Mouse (Mus musculus) lung, postnatal 0 days (tissue): ENCODE data around the gene Slc25a17. TPM values are rescaled to one million over a fixed set of nuclear protein-coding genes. Genes with fewer than 3 reads are reported as not detected.

Source experiments
- ATAC-seq: fragments of 200-750 bp; cut with Nextera tagmentation; 2 replicates; pipeline ENCODE4 v1.8.0; 2017; ENCODE audit warnings: moderate library complexity
- DNase-seq: peaks from one replicate; pipeline ENCODE4 v3.0.0-alpha.2; 2016; ENCODE audit warnings: low spot score
- H3K27ac ChIP-seq: fragments of 300-500 bp; sonication (generic); 2 replicates; pipeline ENCODE4 v1.5.1; 2014; ENCODE audit warnings: antibody characterized with exemption, mild to moderate bottlenecking, low read length, mixed read lengths
- H3K27me3 ChIP-seq: fragments of 300-500 bp; sonication (generic); replicated peaks from 2 replicates; pipeline ENCODE4 v1.6.1; 2014; ENCODE audit warnings: low read length, mixed read lengths; ENCODE audit not compliant: insufficient read depth
- H3K36me3 ChIP-seq: fragments of 300-500 bp; sonication (generic); 2 replicates; pipeline ENCODE4 v1.6.1; 2014; ENCODE audit warnings: low read length, mixed read lengths; ENCODE audit not compliant: insufficient read depth
- H3K4me1 ChIP-seq: fragments of 300-500 bp; sonication (generic); 2 replicates; pipeline ENCODE4 v1.6.1; 2014; ENCODE audit warnings: antibody characterized with exemption, low read depth, low read length, mixed read lengths; ENCODE audit not compliant: insufficient read depth
- H3K4me2 ChIP-seq: fragments of 300-500 bp; sonication (generic); replicated peaks from 2 replicates; pipeline ENCODE4 v1.6.1; 2014; ENCODE audit warnings: low read depth, mild to moderate bottlenecking, low read length, moderate library complexity, mixed read lengths
- H3K4me3 ChIP-seq: fragments of 300-500 bp; sonication (generic); 2 replicates; pipeline ENCODE4 v1.5.1; 2014; ENCODE audit warnings: low read depth, low read length
- H3K9ac ChIP-seq: fragments of 300-500 bp; sonication (generic); replicated peaks from 2 replicates; pipeline ENCODE4 v1.6.1; 2014; ENCODE audit warnings: low read depth, mild to moderate bottlenecking
- H3K9me3 ChIP-seq: fragments of 300-500 bp; sonication (generic); 2 replicates; pipeline ENCODE4 v1.6.1; 2016; ENCODE audit warnings: low read length, mixed read lengths
- CTCF ChIP-seq: IDR thresholded peaks from 2 replicates; pipeline ENCODE4 v1.5.1; 2016; ENCODE audit warnings: antibody characterized with exemption, mild to moderate bottlenecking
- EP300 ChIP-seq: IDR thresholded peaks from 2 replicates; pipeline ENCODE4 v1.6.1; 2016; ENCODE audit warnings: antibody characterized with exemption, mild to moderate bottlenecking, control low read depth
- WGBS: fragments of 180-500 bp; shearing (Covaris S2); extraction: QIAGEN DNeasy Blood & Tissue Kit; methylation state at CpG from one replicate; pipeline ENCODE4 v1.1.7; 2014; 5-methylcytosine and 5-hydroxymethylcytosine counted together
- polyA plus RNA-seq: library from polyadenylated mRNA; unstranded; fragments of >200 nt; fragmentation: Nextera tagmentation; extraction: Ambion mirVana; gene quantifications from 2 replicates; pipeline ENCODE4 v1.2.1, GENCODE M21; 2015

Slc25a17 gene
- polyA plus RNA-seq, 1 experiment from 2014 or later: 96.7 TPM

- no peak overlapping the region for H3K9ac ChIP-seq
- no peaks in the 10 kb centered on the region for H3K27me3 ChIP-seq
- TF ChIP-seq CTCF (no peak), EP300 (no peak)
- no peak overlapping the region for H3K4me3 ChIP-seq
- 76% methylated on average over 4 of the region's 4 CpGs for WGBS
- 0 out of 2 replicates have a peak, but pooled peaks cover 4% of the 10 kb centered on the region for H3K4me1 ChIP-seq
- no peak for ATAC-seq
- no peak overlapping the region for H3K4me2 ChIP-seq
- DNase-seq: no peak
- H3K9me3 ChIP-seq: no peaks in the 10 kb centered on the region
- H3K36me3 ChIP-seq: peaks cover 39% of the 10 kb centered on the region; the same call in 1 of the 2 replicates
- no peak overlapping the region for H3K27ac ChIP-seq
These were observed 5.6 kb upstream of the Slc25a17 start for GRCm38 (mm10) chr15:81366241-81366640.

- no peaks in the 10 kb centered on the region for H3K27me3 ChIP-seq
- no peak overlapping the region for H3K4me3 ChIP-seq
- H3K27ac ChIP-seq: no peak overlapping the region
- no peak for DNase-seq
- 80% methylated on average over 8 of the region's 8 CpGs for WGBS
- no peak overlapping the region for H3K9ac ChIP-seq
- ATAC-seq: no peak
- H3K4me1 ChIP-seq: 0 out of 2 replicates have a peak, but pooled peaks cover 4% of the 10 kb centered on the region
- no peak overlapping the region for H3K4me2 ChIP-seq
- H3K9me3 ChIP-seq: no peaks in the 10 kb centered on the region
- peaks cover 34% of the 10 kb centered on the region; the same call in 1 of the 2 replicates for H3K36me3 ChIP-seq
- TF ChIP-seq CTCF: no peak
- TF ChIP-seq EP300: no peak
These were observed 4.6 kb upstream of the Slc25a17 start for GRCm38 (mm10) chr15:81365246-81365645.

- WGBS: 80% methylated on average over 1 of the region's 1 CpGs
- Histone ChIP-seq H3K36me3 (peaks cover 34% of the 10 kb centered on the region; the same call in 1 of the 2 replicates), H3K4me1 (peaks cover 5% of the 10 kb centered on the region; the same call in 1 of the 2 replicates), H3K27me3 (no peaks in the 10 kb centered on the region), H3K4me3 (no peak overlapping the region), H3K9me3 (no peaks in the 10 kb centered on the region), H3K9ac (no peak overlapping the region), H3K4me2 (no peak overlapping the region), H3K27ac (no peak overlapping the region)
- DNase-seq: no peak
- ATAC-seq: no peak
- no peak for TF ChIP-seq EP300
- TF ChIP-seq CTCF: no peak
These were observed 3.7 kb upstream of the Slc25a17 start for GRCm38 (mm10) chr15:81364271-81364670.

- 83% methylated on average over 1 of the region's 1 CpGs for WGBS
- H3K27ac ChIP-seq: no peak overlapping the region
- no peak for DNase-seq
These were observed 1.9 kb upstream of the Slc25a17 start for GRCm38 (mm10) chr15:81362501-81362900.

GRCm38 (mm10) chr15:81361417-81362015 lies 904 bp upstream of the Slc25a17 start:
- DNase-seq: no peak
- TF ChIP-seq EP300 (no peak), CTCF (no peak)
- Histone ChIP-seq H3K4me2 (peak overlapping the region; percentile 79; the same call in 1 of the 2 replicates), H3K27ac (peak overlapping the region; percentile 78), H3K9me3 (no peaks in the 10 kb centered on the region), H3K4me1 (peaks cover 9% of the 10 kb centered on the region; the same call in 1 of the 2 replicates), H3K27me3 (no peaks in the 10 kb centered on the region), H3K36me3 (peaks cover 15% of the 10 kb centered on the region; the same call in 1 of the 2 replicates), H3K4me3 (no peak overlapping the region), H3K9ac (no peak overlapping the region)
- no peak for ATAC-seq
- WGBS: 37% methylated on average over 10 of the region's 10 CpGs

More at GRCm38 (mm10) chr15:81362501-81362900, 1.9 kb upstream of the Slc25a17 start:
- Histone ChIP-seq H3K27me3 (no peaks in the 10 kb centered on the region), H3K9ac (no peak overlapping the region), H3K36me3 (peaks cover 23% of the 10 kb centered on the region; the same call in 1 of the 2 replicates), H3K4me3 (no peak overlapping the region), H3K4me1 (peaks cover 9% of the 10 kb centered on the region; the same call in 1 of the 2 replicates), H3K9me3 (no peaks in the 10 kb centered on the region), H3K4me2 (no peak overlapping the region)
- TF ChIP-seq CTCF (no peak), EP300 (no peak)
- no peak for ATAC-seq

GRCm38 (mm10) chr15:81361022-81361404 lies 401 bp upstream of the Slc25a17 start:
- Histone ChIP-seq H3K27ac (peak overlapping the region; percentile 78), H3K9ac (no peak overlapping the region)
- 34% methylated on average over 6 of the region's 6 CpGs for WGBS

More at GRCm38 (mm10) chr15:81361022-81361404, 401 bp upstream of the Slc25a17 start:
- Histone ChIP-seq H3K4me2 (peak overlapping the region; percentile 79), H3K27me3 (no peaks in the 10 kb centered on the region), H3K36me3 (peaks cover 14% of the 10 kb centered on the region; the same call in 1 of the 2 replicates), H3K9me3 (no peaks in the 10 kb centered on the region), H3K4me1 (peaks cover 9% of the 10 kb centered on the region; the same call in 1 of the 2 replicates), H3K4me3 (peak overlapping the region; percentile 71)
- ATAC-seq (peak; percentile 59), DNase-seq (no peak)
- no peak for TF ChIP-seq CTCF
- TF ChIP-seq EP300: peak; percentile 52
